Mouse (Mus musculus) urinary bladder, postnatal 36 days (tissue): ENCODE measurements around the gene Ulk4.

Experiments used
- DNase-seq, 2 experiments: peaks; one replicate each; pipeline ENCODE4 v3.0.0; 2022; ENCODE audit warnings: low spot score in 2 of 2, mixed read lengths in 1 of 2

The Ulk4 gene

DNA sequence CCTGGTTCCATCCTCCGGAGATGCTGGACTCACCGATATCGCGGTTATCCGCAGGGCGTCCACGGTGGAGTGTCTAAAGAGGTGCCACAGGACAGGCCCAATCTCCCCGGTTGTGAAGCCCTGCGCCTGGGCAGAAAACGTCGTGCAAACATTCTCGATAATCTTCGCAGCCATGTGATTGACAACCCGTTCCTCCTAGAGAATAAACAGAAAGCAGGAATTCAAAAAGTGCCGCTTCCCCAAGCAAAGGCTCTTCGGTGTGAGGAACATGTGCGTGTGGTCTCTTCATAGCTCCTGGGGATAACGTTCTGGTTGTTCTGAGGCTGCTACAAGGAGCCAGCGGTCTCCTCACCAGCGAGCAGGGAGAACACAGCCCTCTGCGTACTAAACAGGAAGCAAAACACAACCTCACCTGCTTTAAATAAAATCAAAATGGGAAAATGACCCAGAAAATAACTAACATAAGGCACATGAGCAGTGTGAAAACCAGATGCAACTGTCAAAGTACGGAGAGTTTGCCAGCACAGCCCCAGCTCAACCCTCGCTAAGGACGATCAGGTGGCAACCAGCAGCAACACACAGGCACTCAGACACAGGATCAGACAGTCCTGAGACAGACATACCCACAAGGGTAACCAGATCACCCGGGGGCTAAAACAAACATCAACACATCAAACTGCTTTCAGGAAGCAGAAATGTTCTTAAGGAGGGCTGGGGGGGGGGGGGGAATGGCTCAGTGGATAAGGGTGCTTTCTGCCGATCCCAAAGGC, 84.2 kb downstream of the Ulk4 start:
- no peak for DNase-seq

DNA sequence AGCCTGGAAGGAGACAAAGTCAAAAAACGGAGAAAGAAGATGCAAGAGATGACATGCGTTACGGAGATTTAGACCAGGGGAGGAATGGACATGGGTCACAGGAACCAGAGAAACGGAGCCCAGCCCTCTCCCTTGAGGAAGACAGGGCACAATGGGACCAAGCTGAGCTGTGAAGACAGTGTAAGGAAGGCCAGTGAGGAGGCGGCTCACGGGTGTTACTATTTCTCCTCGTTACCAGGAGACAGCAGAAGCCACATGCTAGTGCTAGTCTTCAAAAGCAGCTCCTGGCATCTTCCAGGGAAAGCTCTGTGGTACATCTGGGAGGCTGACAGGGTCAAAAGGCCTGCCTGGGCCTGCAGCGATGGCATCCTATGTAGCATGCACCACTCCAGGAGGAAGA, 89.2 kb downstream of the Ulk4 start:
- no peak for DNase-seq

DNA sequence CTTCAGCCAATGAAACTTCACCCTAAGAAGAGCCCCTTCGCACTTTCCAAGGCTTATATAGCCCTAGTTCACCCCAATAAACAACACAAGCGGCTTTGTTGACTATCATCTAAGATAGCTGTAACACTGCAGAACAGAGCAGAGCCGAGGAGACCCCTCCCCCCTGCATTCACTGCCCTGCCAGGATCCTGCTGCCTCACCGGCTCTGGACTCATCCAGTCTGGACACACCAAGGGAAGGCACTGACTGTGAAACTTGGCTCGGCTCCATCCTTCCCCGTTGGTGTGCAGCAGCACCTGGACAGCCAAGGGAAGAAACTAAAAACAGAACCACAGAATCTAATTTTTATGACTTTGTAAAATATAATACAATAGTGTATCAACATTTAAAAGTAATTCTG, 91.2 kb downstream of the Ulk4 start:
- DNase-seq, result no peak

DNA sequence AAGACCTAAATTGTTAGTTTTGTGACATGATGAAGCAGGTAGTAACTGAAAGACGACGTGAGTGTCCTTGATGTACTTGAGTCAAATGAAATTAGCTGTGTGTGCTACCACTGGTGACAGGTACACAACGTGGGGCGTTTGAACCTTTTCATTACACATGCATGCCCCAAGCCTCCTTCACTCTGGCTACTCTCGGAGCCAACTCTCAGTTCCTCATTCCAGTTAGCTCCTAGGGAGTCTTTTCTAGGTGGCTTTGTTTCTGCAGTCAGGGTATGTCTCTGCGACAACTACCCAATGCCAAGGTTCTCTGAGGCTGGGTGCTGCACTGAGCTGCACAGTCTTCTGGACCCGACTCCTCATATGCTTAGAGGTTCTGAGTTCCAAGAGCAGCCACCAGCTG, 100.6 kb downstream of the Ulk4 start:
- DNase-seq, result no peak

DNA sequence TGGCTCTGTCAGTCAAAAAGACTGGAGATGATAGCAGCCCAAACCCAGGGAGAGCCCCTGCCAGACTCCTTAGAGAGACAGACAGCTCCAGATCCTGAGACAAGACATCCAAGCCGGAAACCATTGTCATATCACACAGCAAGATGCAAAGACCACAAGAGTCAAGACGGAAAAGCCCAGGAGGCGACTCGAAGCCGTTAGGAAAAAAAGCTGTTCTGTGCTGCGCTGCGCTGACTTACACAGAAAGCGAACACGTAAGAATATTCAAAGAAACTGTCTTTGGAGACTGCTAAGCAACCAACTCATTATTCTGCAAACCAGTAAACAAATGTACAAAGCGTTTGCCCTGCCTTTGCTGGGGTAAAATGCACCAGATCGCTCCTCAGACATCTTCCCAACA, 101.8 kb downstream of the Ulk4 start:
- DNase-seq, result no peak

DNA sequence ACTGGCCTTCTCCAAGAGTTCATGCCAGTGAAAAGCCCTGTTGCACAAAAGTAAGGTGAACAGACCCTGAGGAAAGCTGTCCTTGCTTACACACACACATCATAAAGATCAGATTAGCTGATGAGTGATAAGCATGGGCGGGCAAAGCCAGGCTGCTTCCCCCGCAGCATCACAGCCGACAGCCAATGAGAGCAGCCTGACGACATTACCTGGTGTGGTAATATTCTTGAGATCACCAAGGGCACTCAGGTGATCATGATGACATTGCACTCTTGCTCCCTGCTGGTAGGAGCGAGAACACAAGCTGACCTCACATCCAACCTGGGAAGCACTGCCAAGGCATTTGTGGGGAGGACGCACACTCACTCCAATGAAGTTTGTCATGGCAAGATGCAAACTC, 104.9 kb downstream of the Ulk4 start:
- DNase-seq, result no peak

DNA sequence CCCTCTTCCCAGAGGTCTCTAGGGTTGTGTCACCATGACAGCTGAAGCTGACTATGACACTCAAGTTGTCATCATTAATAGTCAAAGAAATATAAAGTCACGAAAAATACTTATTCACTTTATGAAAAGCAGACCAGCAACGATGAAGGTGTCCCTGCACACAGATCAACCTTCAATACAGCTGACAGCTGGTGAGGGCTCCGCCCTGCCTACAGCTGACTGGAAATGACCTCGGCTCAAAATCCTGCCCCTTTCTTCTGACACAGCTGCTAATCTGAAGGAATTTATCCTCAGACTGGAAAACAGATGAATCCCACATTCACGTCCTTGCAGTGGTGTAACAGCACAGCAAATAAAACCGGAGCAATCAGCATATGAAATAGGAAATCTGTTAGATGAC, 105.4 kb downstream of the Ulk4 start:
- DNase-seq, result no peak

DNA sequence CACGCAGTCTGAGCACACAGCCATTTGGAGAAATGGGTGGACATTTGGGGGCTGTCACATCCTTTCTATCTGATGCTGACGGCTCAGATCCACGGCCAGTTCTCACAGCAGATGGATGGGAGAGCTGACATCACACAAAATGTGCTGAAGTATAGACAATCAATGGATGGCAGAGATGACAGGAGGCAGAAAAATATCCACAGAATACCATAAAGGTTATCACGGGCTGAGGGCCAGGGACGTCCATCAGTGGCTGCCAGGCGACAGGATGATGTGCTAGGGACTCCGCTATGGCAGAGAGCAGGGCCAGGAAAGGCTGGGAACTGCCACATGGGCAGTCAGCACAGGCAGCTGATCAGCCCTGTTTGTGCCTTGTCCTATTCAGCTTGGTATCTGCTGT, 112.4 kb downstream of the Ulk4 start:
- no peak for DNase-seq

DNA sequence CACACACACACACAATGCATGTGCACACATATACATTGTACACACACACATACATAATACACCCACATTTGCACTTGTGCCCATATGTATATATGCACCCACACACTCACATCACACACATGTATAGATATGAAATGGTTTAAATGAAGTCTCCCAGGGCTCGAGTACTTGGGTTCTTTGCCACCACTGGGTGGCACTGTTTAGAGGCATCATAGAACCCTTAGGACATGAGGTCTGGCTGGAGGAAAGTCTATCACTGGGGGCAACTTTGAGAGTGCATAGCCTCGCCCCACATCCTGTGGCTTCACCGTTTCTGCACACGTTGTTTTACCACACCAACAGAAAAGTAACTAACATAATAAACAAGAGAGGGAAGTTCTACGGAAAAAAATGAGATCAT, 114.2 kb downstream of the Ulk4 start:
- DNase-seq, result no peak

DNA sequence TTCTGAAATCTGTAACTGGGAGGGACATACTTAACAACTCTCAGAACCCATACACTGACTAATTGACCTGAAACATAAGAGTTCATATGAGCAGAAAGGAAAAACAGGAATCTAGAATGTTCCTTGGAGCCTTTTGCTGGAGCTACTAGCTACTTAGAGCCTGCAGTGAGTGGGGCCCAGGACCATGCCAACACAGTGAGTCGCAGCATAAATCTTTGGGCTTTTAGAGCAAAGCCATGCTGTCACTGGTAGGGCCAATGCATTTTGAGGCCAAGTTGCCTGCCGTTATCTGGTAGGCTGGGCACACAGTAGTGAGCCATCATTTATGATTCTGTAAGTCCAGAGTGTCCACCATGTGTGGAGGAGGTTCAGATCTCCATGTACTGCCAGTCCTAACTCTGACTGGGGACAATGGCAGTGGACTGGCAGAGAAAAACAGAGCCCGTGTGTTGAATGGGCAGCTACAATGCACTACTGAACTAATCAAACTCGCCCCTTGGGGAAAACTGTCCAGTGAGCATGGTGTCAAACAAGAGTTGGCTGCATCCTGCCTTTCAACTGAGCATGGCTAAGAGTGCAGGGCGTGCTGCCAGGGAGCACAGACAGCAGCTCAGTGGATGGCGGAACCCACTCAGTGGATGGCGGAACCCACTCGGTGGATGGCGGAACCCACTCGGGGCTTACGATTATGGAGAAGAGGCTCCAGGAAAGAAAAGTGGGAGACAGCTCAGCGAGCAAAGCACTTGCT, 115.0 kb downstream of the Ulk4 start:
- no peak for DNase-seq

DNA sequence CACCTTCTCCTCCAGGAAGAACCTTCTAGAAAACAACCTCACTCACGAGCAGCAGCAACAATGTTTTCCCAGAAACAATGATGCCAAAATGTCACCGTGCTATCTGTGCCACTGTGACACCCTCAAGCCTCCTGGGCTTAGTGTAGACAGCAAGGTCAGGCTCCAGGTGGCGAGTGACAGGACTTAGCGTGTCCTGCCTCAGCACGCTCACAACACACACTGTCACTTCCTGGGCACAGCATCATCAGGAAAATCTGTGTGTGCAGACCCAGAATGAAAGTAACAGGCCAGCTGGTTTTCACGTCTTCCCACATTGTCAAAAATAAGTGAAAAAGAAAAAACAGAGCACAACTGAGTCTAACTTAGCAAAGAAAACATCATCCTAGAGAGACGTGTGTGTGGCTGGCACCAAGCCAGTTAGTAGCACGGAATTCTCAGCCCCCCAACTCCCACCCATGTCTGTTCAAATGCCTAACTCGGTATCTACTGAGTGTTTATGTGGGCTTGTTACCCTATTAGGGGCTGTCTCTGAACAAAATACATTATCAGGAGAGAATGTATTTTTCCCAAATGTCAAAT, 120.7 kb downstream of the Ulk4 start:
- no peak for DNase-seq

DNA sequence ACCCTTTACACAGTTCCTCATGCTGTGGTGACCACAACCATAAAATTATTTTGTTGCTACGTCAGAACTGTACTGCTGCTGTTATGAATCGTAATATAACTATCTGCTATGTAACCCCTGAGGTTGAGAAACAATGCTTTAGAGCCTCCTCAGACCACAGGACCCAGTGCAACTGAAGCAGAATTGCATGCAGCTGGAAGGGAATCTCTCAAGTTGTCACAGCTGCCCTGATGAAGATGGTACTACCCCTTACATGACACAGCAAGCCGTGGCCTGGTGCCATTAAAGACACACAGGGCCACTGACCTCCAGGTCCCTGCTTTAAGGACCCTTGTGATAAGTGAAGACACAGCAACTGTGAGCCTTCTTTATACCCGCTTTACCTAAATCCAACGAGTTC, 123.7 kb downstream of the Ulk4 start:
- DNase-seq, result no peak

DNA sequence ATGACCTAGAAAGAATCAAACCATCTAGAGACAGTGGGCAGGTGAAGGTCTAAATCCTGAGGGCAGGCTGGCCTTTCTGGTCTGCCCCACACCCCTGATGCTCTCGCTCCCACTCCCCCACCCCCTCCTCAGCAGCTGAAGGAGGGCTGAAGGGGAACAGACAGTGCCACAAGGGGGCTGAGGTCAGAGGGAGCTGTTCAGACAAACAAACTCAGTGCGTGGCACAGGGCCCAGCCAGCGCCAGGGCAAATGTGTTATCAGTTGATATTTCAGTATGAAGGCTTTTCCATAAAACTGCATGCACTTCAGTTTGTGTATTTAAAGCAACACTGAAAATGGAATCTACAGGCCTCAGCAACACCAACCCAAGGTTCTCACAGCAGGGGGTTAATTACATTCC, 128.4 kb downstream of the Ulk4 start:
- no peak for DNase-seq

DNA sequence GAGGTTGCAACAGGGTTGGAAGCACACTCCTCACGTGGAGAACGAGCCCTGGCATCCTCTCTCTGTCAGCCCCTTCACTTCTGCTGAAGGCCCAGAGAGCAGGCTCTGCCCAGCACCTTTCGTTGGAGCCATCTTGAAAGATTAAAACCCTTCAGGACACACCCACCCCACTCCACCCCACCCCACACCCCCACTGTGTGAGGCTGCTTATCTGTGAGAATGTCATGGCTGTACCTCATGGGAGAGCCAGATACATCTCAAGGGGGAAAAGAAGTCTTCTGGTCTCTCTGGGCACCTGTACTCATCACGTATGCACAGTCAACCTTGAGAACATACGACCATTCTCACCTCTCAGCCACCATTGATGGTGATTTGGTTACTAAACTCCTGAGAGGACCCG, 133.8 kb downstream of the Ulk4 start:
- no peak for DNase-seq

DNA sequence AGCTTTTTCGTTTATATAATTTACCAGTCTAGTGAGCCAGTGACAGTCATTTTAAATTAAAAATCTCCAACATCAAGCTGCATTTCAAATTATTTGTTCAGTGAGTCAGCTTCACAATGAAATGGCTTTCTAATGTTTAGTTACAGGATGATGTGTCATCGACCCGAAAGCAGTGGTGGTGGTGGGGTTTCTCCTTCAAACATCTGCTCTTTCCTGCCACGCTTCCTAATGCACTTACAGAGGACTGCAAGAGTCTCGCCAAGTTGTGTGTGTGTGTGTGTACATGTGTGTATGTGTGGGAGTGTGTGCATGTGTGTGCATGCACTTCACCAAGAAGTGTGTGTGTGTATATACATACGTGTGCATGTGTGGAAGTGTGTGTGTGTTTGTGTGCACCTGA, 144.4 kb downstream of the Ulk4 start:
- DNase-seq, result no peak

DNA sequence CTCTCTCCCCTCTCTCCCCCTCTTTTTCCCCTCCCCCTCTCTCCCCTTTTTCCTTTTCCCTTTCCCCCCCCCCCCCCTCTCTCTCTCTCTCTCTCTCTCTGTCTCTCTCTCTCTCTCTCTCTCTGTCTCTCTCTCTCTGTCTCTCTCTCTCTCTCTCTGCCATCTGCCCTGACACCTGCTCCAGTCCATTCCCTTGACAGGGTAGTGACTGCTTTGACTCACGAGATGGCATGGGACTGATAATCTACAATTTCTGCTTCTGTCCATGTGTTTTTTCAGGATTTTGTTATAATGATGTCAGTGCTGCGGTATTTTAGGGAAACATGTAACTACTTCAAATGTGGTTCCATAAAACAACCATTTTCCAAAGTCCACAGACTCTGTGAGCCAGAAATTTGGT, 147.5 kb downstream of the Ulk4 start:
- no peak for DNase-seq

DNA sequence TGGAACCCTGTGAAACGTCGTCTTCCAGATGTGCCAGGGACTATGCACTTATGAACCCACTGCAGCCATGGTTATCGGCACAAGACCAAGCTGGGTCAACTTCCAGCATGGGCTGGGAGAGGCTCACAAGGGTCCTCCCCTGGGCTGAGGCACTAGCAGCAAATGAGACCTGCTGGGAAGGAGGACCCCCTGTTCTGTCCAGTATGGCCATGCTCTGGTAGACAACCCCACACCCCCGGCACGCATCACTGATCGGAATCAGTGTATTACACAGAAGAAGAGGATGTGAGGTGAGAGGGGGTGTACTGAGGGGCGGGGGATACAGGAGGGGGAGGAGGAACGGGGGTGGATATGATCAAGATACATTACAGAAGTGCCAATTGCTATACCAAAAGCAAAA, 148.1 kb downstream of the Ulk4 start:
- no peak for DNase-seq

DNA sequence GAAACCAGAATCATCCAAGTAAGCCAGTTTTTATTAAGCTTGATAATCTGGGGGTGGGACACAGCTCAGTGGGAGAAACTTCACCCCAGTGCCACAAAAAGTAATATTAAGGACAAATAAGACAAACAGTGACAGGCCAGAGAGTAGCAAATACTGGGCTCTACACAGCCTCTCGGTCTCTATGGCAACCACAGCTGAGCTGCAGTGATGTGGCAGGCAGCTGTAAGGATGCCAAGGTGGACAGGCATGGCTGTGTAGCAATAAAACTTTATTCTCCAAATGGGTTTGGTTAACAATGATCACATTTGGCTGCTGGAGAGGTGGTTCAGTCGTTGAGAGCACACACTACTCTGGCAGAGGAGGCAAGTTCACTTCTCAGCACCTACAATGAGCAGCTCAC, 150.0 kb downstream of the Ulk4 start:
- DNase-seq, result no peak

DNA sequence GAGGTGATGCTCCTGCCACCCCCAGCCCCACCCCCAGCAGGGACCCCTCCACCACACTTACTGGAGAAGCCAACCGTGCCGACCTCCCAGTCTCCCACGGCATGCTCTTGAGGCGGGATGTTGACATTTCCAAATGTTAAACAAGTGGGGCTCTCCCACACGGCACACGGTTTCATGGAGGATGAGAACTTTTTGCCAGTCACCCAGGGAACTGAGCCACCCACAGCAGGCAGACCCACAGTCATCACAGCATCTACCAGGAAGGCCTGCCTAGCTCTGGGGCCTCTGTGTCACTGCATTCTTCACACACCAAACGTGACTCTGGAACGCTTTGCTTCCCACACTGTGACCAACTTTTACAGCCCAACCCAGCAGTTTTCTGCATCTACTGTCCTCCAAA, 152.3 kb downstream of the Ulk4 start:
- DNase-seq, result no peak

DNA sequence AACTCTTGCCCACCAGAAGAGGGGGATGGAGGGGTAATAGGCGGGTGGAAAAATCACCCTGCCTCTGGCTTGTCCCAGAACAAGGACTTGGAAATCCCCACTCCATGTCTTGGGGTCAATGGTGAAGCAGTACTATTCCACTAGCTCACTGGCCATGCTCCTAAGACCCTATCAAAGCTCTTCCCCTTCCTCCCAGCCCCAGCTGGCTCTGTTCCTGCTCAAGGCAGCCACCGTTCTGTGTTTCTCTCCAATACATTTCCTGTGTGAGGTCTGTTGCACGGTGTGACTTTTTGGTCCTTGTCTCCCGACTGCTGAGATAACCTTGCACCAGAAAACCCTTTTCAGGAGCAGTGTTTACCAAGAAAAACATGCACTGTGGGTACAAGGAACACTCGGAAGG, 155.0 kb downstream of the Ulk4 start:
- DNase-seq, result no peak

DNA sequence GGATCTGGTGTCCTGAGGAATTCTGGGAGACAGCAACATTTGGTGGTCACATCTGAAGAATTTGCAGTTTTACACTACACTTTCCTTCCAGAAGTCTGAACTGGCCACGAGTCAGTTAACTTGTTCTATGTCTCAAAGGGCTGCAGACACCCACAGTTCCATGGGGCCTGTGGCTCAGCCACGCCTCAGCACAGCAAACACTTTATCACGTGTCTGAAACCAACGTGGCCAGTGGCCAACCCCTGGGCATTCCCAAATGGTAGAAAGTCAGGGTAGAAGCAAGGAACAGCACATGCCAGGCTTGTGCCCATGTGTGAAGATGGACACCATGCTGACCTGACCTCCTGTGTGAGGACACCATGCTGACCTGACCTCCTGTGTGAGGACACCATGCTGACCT, 159.1 kb downstream of the Ulk4 start:
- DNase-seq, result no peak

DNA sequence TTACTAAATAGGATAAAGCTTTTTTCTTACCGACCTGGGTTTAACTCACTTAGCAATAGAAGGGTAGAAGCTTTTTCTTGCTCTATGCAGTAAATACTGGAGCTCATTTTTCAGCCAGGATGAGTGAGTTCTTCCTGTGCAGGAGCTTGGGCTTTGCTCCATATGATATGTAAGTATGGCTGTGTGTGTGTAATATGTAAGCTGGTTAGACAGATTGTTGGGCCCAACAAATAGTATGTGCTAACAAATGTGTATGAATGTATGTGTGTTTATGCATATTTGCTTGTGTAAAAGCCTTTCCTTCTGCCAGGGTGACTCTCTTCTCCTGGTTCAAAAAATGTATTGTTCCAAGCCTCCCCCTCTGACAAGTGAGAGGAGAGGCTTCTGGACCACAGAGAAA, 164.9 kb downstream of the Ulk4 start:
- no peak for DNase-seq

DNA sequence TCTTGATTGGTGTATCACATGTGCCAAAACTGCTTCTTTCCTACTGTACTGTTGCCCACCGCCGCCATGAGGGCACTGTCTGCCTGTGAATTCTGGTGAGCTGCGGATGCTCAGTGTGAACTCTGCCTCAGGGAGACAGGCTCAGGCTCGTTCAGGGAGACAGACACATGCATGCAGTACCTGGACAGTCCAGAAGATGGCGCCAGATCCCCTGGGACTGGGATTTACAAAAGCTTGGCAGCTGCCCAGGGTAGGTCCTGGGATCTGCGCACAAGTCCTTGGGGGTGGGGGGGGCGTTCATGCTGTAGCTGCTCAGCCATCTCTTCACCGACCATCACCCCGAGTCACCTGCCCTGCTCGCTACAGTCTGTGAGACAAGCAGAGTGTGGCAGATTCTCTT, 168.9 kb downstream of the Ulk4 start:
- peak; percentile 41 to 53 for DNase-seq
